Mouse (Mus musculus) forelimb bud, embryonic 11.5 days (tissue): ENCODE measurements at regions not wholly inside any gene's neighbourhood (a gene's known extent, or its start where the extent isn't known, plus 50 kb on each side); places are given as distances from the start of the nearest gene placed in this dataset.

Source experiments
- DNase-seq: peaks from one replicate; pipeline ENCODE4 v3.0.0-alpha.2; 2012; ENCODE audit warnings: low read depth, low spot score

- no peak for DNase-seq
Observed at GRCm38 (mm10) chr5:119139336-119139735, 531.1 kb upstream of the Tbx3 start.

- DNase-seq: no peak
Observed at GRCm38 (mm10) chr5:119139816-119140215, 530.7 kb upstream of the Tbx3 start.

DNA sequence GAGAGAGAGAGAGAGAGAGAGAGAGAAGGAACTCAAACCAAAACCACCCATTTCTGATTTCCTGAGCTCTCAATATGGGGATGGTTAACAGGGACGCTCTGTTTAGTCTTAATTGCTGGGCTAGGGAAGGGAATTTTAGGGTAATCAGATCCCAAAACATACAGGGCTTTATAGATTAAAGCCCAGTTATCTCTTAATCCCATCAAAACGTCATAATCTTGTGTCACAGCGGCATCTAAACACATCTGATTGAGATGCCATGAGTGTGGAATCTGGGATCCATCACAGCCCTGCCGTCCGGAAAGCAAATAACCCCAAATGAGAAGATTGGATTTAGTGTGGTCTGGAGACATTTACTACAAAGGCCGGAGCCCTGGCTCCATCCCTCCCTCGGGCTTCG lies 527.1 kb upstream of the Tbx3 start:
- no peak for DNase-seq

DNA sequence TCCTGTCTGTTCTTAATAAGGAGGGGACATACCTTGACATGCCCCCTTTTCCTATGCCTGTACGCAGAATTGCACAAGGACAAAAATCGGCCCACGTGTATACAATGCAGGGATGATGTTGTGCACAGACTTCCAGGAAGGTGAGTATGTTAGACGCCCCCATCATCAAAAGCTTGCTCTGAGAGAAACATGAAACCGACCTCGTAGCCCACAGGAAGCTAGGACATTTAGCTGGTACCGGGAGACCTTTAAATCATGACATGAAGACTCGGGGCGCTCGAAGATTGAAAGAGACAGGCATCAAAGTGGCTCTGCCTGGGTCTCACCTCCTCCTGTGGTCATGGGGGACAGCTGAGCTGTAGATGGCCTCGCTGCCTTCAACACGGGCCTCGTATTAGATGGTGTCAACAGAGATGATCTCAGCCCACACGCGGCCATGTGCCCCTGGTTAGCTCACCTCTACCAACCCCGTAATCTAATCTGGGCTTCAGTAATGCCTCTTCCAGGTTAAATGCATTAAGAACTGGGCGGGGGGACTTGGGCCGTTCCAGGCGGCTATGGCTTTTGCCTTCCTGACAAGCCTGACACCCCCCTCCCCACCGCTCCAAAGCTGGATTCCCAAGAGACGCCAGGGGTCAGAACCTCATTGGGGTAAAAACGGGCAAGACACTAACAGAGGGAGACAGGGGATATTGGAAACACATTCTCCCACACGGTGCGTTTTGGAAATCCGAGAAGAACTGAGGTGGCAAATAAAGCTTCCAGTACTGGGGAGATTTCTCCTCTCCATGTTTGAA lies 520.9 kb upstream of the Tbx3 start:
- DNase-seq: peak; percentile 33

GRCm38 (mm10) chr5:119153086-119153485 lies 517.4 kb upstream of the Tbx3 start:
- DNase-seq: no peak

DNA sequence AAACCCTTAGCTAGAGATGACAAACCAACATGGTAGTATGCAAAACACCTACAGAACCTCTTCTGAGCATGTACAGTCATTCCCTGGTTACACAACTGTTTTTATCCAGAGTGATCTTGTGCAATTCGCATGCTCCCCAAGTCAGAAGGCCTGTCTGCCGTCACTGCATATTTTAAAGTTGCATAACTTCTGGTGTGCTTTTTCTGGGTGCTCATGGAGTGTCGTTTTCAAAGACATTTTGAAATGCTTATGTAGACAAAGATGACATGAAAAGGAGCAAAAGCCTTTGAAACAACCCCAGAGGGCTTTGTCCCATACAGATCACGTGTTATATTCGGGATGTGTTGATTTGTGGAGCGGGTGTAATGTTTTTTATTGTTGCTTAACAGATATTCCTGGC lies 513.8 kb upstream of the Tbx3 start:
- DNase-seq: no peak

DNA sequence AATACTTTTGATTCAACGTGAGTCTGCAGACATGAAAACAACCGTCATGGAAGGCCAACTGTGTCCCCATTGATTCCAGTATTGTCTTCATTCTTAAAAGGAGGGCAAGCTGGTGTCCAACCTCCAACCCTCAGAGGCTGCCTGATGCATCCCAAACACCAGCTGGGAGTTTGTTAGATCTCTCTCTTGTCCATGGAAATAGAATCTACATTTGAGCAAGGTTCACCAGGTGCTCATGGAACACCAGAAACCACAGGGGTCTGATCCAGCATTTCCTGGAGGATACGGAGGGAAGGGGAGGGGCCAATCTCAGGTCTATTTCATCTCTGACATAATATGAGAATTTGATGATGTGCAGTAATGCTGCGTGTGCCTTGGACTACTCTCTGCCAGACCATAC lies 512.3 kb upstream of the Tbx3 start:
- no peak for DNase-seq

- DNase-seq: no peak
Observed at GRCm38 (mm10) chr5:119162132-119162675, 508.3 kb upstream of the Tbx3 start.

DNA sequence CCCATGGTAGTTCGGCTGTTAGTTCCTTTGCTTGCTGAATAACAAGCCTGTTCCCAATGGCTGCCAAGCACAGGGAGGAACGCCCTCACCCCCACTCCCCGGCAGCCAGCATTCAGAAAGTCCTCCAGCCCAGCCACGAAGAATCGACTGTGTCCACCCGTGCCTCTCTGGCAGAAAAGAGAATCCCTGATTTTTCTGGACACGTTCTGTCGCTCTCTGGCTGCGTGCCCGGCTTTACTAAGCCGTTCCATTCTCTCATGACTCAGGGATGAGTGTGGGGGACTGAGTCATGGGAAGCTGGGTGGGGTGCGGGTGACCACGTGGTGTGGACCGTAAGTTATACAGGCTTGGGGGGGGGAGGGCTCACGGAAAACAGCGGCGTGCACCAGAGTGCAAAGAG lies 502.8 kb upstream of the Tbx3 start:
- DNase-seq: no peak

GRCm38 (mm10) chr5:119169274-119169673 lies 501.2 kb upstream of the Tbx3 start:
- no peak for DNase-seq

DNA sequence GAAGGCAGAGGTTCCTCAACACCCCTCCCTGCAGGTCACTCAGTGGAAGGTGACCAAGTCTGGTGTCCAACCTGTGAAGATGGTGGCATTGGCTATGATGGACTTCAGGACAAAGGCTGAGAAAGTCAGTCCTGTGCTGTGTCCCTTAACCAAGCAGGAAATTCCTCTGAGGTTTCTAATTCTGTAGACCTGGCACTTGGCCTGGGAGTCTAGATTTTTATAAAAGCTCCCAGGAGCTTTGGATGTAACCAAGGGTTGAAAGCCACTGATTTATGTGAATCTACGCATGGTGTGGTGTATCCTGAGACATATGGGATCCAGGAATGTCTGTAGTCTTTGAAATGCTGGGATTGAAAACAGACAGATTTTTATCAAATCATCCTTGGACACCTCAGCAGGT lies 498.8 kb upstream of the Tbx3 start:
- DNase-seq: no peak

DNA sequence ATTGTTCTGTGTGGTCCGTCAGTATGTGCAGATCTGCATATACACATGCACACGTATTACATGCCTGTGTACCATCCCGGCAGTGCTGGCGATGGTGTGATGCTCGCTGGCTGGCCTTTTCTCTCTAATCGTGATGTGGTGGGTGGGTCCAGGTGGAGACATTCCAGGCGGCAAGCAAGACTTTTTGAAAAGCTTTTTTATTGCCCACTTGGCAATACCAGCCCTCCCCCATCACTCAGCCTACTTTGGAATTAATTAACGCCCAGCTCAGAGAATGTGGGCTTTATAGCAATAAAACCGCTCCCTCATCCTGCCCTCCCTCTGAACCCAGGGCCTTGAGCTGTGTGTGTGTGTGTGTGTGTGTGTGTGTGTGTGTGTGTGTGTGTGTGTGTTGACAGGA lies 491.7 kb upstream of the Tbx3 start:
- peak; percentile 35 for DNase-seq

DNA sequence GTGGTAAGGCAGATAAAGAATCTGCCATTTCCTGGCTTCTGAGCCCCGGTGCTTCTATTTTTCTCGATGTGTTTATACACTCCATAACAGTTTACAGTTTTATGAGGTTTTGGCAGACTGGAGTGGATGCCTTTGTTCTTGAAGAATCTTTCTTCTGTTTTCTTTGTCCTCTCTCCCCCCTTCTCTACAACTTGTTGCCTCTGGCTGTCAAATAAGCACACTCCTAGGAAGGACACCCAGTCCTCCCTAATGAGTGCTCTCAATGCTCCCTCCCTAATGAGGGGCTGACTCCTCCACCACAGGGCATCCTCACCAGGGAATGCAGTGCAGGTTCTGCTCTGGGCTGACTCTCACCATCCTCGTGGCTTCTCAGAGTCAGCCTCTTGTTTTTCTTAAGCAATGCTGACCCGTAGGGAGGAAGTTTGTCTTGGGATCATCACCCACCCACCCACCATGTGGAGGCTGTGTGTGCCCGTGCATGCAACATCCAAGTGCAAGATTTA lies 486.9 kb upstream of the Tbx3 start:
- DNase-seq: no peak

DNA sequence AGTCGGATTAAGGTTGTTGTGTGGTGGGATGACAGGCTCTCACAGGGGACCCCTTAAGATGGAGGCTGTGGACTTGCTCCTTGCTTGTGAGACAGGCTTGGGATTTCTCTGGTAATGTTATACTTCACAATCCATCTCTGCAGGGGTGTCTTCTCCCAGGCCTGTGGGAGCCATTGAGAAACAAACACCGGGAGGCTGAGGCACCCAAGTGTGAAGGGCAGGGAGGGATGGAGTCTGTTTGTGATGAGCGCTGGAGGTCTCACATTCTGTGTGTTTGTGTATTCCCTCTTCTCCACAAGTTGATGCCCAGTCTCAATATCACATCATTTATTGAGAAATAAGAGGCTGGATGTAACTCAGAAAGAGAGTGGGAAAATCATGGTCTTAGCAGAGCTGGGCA lies 483.9 kb upstream of the Tbx3 start:
- DNase-seq: no peak

GRCm38 (mm10) chr5:119188476-119188875 lies 482.0 kb upstream of the Tbx3 start:
- peak; percentile 54 for DNase-seq

DNA sequence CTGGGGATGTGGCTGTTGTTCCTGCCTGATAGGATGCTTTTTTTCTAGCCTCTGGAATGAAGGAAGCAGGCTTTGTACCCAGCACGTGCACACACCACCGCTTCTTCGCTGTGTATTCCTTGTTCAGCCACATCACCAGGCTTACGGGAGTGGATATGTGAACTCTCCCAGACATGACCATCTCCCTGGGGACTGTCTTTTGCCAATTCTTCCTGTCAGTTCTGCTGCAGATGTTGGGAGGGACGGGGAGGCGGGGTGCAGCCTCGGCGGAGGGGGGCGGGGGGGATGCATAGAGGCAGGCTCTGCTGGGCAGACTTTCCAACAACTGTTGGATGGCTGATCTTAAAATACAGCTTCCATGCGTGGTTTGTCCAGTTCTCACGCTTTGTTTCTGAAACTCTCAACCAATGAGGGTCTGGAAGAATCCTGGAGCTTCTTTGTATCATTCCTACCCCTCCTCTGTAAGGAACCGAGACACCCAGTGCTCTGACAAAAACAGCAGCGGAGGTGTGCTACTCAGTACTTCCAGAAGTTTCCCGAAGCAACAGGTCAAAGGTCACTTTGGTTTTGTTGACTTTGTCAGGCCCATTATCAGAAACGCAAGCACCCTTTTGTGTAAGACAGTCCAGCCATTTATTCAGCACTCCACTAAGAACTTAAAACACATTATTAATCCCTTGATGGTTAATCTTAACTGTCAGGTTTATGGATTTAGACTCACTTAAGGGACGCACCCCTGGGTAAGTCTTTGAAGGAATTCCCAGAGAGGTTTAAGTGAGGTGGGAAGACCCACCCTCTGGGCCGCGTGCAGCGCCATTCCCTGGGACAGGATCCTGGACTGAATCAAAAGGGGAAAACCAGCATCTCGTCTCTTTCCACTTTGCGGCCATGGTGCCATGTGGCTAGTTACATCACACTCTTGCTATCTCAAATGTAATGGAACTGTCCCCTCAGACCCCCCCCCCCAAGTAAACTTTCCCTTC lies 476.5 kb upstream of the Tbx3 start:
- DNase-seq: no peak

DNA sequence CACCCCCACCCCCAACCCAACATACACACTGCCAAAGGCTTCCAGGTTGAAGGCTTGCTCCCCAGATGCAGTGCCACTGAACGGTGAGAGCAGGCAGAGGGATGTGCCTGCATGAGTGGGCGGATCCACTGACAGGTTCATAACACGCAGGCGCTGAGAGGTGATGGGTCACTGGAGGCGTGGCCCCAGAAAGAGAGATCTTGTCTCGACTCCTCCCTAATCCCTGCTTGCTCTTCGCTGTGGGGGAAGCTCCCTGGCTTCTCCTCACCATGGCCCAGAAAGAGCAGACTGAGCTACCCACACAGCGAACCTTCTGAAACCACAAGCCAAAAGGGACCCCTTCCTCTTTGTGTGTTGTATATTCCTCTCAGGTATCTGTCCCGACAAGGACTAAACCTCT lies 470.6 kb upstream of the Tbx3 start:
- DNase-seq: no peak

- DNase-seq: no peak
Observed at GRCm38 (mm10) chr5:119201251-119201650, 469.2 kb upstream of the Tbx3 start.

GRCm38 (mm10) chr5:119204736-119205135 lies 465.7 kb upstream of the Tbx3 start:
- no peak for DNase-seq

GRCm38 (mm10) chr5:119208077-119208476 lies 462.4 kb upstream of the Tbx3 start:
- no peak for DNase-seq

DNA sequence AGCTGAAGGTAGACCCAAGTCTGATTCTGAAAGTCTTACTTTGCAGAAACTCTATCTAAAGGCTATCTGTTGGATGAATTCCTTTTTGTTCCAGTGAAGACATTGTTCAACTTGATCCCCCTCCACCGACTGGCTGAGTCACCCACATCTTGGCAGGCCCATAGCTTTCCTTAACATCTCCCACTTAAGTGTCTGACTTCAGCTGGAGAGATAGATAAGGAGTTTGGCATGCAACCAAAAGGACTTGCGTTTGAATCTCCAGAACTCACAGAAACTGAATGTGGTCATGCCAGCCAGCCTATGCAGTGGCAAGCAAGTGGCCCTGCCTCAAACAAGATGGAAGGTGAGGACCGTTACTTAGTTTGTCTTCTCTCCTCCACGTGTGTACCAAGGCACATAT lies 457.3 kb upstream of the Tbx3 start:
- no peak for DNase-seq

GRCm38 (mm10) chr5:119213692-119214357 lies 456.6 kb upstream of the Tbx3 start:
- no peak for DNase-seq
